Mouse (Mus musculus) cerebellum, postnatal 36 days (tissue): ENCODE measurements at regions not wholly inside any gene's neighbourhood (a gene's known extent, or its start where the extent isn't known, plus 50 kb on each side); places are given as distances from the start of the nearest gene placed in this dataset.
A peak's percentile ranks its signal among the peaks of the same experiment; 100 is the strongest.

Experiments used
- DNase-seq, 2 experiments: peaks; one replicate each; pipeline ENCODE4 v3.0.0; 2021 to 2022; ENCODE audit warnings: mixed read lengths in 2 of 2

DNA sequence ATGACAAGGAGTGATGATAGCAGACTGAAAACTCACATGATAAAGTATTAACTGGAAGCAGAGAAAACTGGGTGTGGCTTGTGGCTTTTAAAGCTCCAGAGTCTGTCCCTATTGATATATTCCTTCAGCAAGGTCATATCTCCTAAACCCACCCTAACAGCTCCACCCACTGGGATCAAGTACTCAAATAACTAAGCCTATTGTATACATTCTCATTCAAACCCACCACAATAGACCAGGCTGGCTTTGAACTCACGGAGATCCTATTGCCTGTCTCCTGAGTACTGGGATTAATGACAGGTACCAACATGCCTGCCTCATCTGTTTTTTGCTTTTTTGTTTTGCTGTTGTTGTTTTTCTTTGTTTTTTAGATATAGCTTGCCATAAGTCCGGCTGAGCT, 484.3 kb upstream of the Zfp462 start:
- no peak for DNase-seq

DNA sequence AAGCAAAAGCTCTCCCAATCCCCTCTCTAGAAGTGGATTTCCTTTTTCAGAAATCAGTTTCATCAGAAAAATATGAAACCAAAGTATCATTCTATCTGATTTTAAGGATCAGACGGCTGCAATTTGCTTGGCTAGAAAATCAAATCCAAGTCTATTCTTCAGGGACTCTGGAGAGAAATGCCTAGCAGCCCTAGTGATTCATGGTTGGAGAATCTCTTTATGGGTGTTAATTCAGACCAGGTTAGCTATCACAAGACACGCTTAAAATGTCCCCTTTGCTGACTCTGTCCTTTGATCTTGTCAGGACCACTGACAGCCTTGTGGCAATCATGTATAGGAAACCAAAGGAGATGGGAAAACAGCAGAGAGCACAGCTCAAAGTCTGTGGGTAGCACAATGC, 475.7 kb upstream of the Zfp462 start:
- no peak for DNase-seq

- DNase-seq: peak; percentile 32 to 34
Measured at GRCm38 (mm10) chr4:54470022-54471008, 474.5 kb upstream of the Zfp462 start.

DNA sequence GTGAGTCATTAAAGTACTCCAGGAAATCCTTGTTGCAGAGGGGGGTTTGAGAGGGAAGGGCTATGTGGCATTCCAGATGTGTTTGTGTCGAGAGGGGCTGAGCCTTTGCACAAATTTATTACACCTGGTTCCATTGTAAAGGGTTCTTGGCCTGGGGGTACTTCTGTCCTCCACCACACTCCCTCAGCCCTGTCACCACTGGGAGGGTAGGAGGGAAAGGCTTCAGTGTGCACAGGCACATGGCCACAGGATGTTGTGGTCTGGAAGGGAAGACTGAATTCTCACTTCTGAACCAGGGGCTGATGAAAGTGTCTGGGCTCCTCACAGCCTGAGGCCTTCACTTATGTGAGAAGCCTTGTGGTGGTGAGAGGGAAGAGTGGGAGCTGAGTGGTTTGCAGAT, 473.8 kb upstream of the Zfp462 start:
- DNase-seq: no peak

DNA sequence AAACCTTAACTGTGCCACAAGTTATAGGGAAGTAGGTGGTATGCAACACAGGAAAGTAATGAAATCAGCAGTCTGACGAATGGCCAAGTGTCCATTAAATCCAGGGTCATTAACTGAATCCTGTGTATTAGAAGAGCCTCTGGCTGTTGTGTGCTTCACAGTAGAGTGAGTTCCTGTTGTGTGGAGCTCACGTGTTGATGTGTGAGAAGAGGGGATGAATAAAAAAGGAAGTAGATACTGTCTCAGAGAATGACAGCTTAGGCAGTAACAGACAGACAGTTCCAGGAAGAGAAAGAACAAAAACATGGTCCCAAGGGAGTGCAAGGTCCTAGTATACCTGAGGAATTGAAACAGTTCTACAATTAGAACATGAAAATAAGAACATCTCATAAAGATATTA, 463.1 kb upstream of the Zfp462 start:
- DNase-seq: no peak

DNA sequence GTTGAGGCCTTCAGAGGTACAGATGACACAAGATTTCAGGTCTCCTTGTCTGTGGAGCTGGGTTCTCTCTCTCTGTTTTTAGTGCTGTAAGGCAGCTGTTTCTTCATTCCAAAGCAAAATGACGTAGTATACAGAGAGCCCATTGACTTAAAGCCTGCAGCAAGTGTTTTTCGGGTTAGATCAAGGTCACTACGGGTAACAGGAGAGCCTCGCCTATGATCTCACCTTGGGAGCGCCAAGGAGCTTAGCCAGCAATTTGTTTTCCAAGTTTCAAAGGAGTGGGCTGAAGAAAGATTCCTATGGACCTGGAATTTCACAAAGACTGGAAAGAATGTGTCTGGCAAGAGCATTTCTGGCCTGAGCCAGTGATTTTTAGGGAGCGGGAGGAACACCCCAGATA, 451.8 kb upstream of the Zfp462 start:
- no peak for DNase-seq

GRCm38 (mm10) chr4:54497312-54497994, 447.4 kb upstream of the Zfp462 start:
- DNase-seq: no peak

- DNase-seq: no peak
Measured at GRCm38 (mm10) chr4:54515934-54516333, 428.9 kb upstream of the Zfp462 start.

GRCm38 (mm10) chr4:54523283-54523682, 421.6 kb upstream of the Zfp462 start:
- no peak for DNase-seq

- DNase-seq: no peak
Measured at GRCm38 (mm10) chr4:54526003-54526586, 418.8 kb upstream of the Zfp462 start.

DNA sequence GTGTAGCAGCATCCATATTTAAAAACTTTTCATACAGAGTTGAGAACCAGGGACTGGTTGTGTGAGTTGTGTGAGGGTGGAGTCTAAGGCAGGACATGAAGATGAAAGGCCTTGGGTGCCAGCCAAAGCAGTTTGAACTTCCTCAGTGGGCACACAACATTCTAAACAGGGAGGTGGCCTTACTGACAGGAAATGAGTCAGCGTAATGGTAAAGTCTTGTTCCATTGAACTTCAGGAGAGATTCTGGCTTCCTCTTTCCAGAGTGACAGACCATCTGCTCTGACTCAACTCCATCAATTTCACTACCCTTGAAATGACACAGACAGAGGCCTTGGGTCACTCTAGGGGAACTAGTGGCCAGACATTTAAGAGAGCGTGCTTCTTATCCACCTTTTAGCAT, 417.2 kb upstream of the Zfp462 start:
- DNase-seq: no peak

- DNase-seq: no peak
Measured at GRCm38 (mm10) chr4:54531739-54532138, 413.1 kb upstream of the Zfp462 start.

DNA sequence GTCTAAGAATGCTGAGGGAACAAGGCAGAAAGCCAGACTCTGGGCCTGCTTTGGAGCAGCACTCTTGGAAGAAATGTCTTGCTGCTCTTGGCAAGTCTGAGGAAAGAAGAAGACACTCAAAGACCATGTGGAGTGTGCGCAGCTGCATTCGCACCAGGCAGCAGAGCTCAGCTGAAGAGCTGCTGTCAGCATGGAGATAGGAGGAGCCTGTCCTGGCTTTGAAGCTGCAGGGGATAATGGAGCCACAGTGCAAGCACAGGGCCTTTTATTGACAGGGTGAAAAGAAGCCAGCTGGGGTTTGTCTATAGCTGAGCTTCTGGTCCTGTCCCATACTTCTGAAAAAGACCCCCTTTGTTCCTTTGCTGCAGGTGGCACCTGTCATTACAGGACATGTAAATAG, 411.0 kb upstream of the Zfp462 start:
- DNase-seq: no peak

DNA sequence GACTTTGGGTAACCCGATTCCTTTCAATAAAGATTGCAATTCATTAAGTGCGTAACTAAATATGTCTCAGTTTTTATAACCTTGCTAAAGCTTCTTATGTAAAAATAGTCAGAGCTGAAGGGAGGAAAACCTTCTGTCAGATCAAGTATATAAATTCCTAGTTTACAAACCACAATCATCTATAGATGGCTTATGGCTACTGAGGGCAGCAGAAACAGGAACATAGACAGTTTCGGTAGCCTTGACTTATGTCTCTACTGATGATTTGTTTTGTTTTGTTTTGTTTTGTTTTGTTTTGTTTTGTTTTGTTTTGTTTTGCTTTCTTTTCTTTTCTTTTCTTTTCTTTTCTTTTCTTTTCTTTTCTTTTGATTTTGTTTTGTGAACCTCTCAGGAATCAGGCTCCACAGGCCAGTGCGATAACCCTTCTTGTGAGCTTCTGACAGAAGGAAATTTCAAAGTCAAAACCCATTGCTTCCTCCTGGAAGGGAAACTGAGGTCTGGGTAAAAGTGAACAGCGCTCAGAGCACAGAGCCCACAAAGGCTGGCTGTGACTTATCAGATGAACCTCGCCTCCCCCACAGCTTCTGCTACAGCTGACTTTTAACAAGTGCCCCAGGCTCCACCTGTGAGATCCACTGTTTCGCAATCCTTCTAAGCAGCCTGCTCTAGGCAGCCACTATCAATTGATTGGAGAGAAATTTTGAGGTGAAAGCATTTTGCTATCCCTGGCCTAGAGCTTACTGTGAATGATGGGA, 391.8 kb upstream of the Zfp462 start:
- no peak for DNase-seq

DNA sequence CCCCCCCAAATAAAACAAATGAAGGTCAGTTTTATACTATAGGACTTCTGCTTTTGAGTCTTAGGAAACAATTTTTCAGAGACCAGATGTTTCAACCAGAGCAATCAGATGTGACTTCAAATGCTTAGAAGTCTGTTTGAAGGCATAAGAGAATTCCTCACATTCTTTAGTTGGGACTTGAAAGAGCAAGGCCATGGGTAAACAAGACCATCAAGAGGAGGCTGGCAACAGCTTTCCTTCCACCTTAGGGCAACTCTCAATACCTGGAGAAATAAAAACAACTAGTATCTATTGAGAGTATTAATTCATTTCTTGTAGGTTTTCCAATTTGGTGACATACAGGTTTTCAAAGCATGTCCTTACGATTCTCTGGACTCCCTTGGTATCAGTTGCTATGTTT, 381.8 kb upstream of the Zfp462 start:
- no peak for DNase-seq

DNA sequence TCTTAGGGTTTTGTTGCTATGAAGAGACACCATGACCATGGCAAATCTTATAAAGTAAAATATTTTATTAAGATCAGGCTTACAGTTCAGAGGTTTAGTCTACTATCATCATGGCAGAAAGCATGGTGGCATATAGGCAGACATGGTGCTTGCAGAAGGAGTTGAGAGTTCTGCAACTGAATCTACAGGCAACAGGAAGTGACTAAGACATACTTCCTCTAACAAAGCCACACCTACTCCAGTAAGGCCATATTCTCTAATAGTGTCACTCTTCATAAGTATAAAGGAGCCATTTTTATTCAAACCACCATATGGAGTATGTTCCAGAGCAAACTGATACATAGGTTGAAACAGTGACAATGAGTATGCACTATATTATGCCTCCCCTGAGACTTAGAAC, 371.7 kb upstream of the Zfp462 start:
- DNase-seq: no peak

- DNase-seq: peak; percentile 11 to 15
Measured at GRCm38 (mm10) chr4:54587197-54587596, 357.7 kb upstream of the Zfp462 start.

DNA sequence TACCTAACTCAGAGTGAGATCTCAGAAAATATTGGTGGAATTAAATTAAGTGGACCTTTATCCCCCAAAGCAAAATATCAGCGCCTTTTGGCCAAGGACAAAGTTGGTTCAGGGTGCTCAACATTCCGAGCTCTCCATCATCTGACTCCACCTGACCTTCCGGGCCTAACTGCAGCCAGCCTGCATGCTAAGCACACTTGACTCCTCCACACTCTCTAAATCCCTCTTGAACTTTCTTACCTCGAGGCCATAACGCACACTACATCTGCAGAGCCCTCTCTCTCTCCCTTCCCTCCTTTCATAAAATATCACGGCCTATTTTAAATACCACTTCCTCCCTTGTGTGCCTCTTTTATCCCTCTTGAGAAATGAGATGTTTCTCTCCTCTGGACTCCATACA, 356.1 kb upstream of the Zfp462 start:
- DNase-seq: no peak

DNA sequence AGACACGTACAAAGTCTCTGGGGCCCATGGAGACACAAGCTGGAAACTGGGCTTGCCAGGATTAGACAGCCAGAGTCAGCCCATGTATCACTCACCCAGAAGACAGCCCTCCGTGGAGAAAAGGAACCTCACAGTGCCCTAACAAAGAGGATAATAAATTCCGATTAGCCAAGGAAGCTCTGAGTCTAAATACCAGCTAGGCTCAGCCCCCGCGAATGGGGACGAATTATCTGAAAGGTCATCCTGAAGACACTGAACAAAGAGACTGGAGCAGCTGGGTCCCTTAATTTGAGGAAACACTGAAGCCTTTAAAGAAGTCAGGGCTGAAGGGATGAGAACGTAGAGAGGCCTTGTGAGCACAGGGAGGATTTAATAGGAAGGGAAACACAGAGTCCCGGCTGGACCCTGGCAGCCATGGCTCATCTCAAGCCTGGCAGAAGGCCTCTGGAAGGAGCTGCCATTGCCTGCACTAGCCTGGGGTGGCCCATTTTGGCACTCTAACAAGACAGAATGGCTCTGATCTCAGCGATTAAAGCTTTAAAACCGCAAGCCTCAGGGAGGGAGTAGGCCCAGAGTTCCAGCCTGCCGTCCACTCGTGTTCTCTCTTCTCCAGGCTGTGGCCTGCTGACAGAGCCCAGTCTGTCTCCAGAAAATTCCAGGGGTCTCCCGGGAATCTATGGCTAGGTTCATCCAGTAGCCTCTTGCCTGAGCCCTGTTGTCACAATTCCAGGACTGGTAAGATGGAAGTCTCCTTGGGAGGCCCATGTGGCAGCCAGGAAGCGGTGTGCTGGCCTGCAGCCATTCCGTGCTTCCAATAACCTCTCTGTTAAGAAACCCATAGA, 343.0 kb upstream of the Zfp462 start:
- DNase-seq: peak; percentile 16 to 24

GRCm38 (mm10) chr4:54602513-54603205, 342.2 kb upstream of the Zfp462 start:
- no peak for DNase-seq

DNA sequence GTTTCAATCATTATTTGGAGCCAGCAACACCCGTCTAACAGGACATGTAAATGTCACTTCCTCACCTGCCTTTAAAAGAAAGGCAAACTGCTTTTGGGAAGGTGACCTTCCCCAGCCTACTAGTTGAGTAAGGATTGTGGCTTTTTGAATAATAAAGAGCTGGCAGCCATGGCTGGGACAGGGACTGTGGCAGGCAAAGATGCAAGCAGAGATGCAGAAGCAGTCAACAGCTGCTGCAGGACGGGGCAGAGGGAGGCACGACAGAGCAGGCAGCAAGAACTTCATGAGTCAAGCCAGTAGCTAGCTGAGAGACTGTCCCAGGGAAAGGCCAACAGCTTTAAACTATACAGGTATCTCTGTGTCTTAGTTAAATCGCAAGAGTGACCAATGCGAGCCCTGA, 334.7 kb upstream of the Zfp462 start:
- no peak for DNase-seq
